Comparison of ENCODE assay signal across 17 mouse cellular contexts in the genomic region with DNA sequence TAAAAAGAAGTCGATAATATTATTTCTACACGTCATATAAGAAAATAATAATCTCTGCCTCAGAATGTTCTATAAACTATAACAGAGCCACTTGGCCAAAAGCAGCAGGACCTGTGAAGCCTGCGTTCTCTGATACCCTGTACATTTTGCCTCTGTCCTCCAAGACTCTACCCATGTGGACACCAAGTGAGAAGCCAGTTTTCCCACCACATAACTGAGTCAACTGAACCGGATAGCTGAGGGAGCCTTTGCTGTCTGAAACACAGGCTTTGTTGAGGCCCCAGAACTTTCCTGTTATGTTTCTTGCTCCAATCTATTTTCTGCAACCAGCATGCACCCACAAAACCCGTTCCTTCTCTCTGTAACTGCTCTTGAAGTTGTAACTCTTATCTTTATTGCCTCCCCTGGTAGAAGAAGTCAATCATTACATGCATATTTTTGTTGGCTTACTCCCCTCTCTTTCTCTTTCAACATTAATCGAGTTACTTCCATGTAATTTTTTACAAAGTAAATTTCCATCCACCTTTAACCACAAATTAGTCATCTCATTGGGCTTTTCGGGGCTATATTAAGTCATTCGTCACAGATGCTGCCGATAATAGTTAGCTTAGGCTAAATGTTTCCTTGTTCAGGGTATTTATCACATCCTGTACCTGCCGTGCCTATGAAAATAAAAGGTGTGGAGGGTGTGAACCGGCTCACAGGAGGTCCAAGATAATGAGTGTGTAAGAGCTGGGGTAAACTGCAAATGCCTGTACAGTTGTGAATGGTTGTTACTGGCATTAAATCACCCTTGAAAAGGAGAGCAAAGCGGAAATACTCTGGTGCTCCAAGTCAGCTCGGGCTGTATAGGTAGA. TPM values are rescaled to one million over a fixed set of nuclear protein-coding genes. Genes with fewer than 3 reads are reported as not detected.
DNase-seq lines count a peak whose midpoint lies in the region; ATAC-seq and TF ChIP-seq lines count a peak whose summit lies in the region.
"Had no signal": no experiment of that assay in that cellular context is flagged by ENCODE, and none has a peak within 500 bp of the region (broad histone marks: within the 10 kb centered on the region; RNA-seq: fewer than 3 reads in every experiment).

No protein-coding gene starts in this region.

- H3K36me3 ChIP-seq in limb, embryonic 11.5 days (ENCODE audit: control insufficient read depth, insufficient read depth, low read length) = no peaks in the 10 kb centered on the region
- no peaks in the 10 kb centered on the region for H3K36me3 ChIP-seq in limb, embryonic 10.5 days
- no peaks in the 10 kb centered on the region for H3K36me3 ChIP-seq in intestine, embryonic 16.5 days (ENCODE audit: control insufficient read depth, insufficient read depth, low read length)
- H3K36me3 ChIP-seq in stomach, postnatal 0 days (ENCODE audit: control insufficient read depth, insufficient read depth, low read length) = no peaks in the 10 kb centered on the region
- H3K36me3 ChIP-seq in forebrain, embryonic 14.5 days (ENCODE audit: control insufficient read depth, insufficient read depth, low read length) = no peaks in the 10 kb centered on the region
- H3K36me3 ChIP-seq in midbrain, embryonic 15.5 days (replicated peaks) = no peaks in the 10 kb centered on the region
- H3K36me3 ChIP-seq: embryonic facial prominence, embryonic 12.5 days; forebrain, embryonic 10.5 days; heart, embryonic 10.5 days; hindbrain, embryonic 10.5 days had no signal

- H3K27ac ChIP-seq in limb, embryonic 11.5 days (replicated peaks; ENCODE audit: low read depth, low read length) = no peak overlapping the region
- H3K27ac ChIP-seq in limb, embryonic 10.5 days = no peak overlapping the region
- H3K27ac ChIP-seq in intestine, embryonic 16.5 days (ENCODE audit: low read length) = peak overlapping the region; percentile 78
- peak overlapping the region; percentile 87 for H3K27ac ChIP-seq in stomach, postnatal 0 days (replicated peaks)
- no peak overlapping the region for H3K27ac ChIP-seq in forebrain, embryonic 14.5 days (ENCODE audit: low read depth, low read length)
- H3K27ac ChIP-seq in midbrain, embryonic 15.5 days = no peak overlapping the region
- H3K27ac ChIP-seq: embryonic facial prominence, embryonic 12.5 days; forebrain, embryonic 10.5 days; heart, embryonic 10.5 days; hindbrain, embryonic 10.5 days had no signal

- H3K9ac ChIP-seq in limb, embryonic 11.5 days (ENCODE audit: low read length) = no peak overlapping the region
- no peak overlapping the region for H3K9ac ChIP-seq in intestine, embryonic 16.5 days (ENCODE audit: low read depth, low read length)
- H3K9ac ChIP-seq in stomach, postnatal 0 days (ENCODE audit: low read length) = no peak overlapping the region
- no peak overlapping the region for H3K9ac ChIP-seq in forebrain, embryonic 14.5 days (ENCODE audit: low read length)
- H3K9ac ChIP-seq in midbrain, embryonic 15.5 days = no peak overlapping the region
- H3K9ac ChIP-seq: embryonic facial prominence, embryonic 12.5 days; lung, embryonic 14.5 days had no signal

- no peaks in the 10 kb centered on the region for H3K27me3 ChIP-seq in limb, embryonic 11.5 days (ENCODE audit: control insufficient read depth, insufficient read depth, low read length)
- no peaks in the 10 kb centered on the region for H3K27me3 ChIP-seq in limb, embryonic 10.5 days (ENCODE audit: low read depth, poor library complexity, severe bottlenecking)
- H3K27me3 ChIP-seq in intestine, embryonic 16.5 days (replicated peaks; ENCODE audit: control insufficient read depth, insufficient read depth, low read length) = no peaks in the 10 kb centered on the region
- no peaks in the 10 kb centered on the region for H3K27me3 ChIP-seq in stomach, postnatal 0 days (ENCODE audit: control insufficient read depth, insufficient read depth, low read length)
- no peaks in the 10 kb centered on the region for H3K27me3 ChIP-seq in forebrain, embryonic 14.5 days (replicated peaks; ENCODE audit: control insufficient read depth, insufficient read depth, low read length)
- no peaks in the 10 kb centered on the region for H3K27me3 ChIP-seq in midbrain, embryonic 15.5 days (replicated peaks)
- H3K27me3 ChIP-seq: embryonic facial prominence, embryonic 12.5 days; megakaryocyte, embryonic 14.5 days had no signal

- no peak for TF ChIP-seq CTCF in stomach, postnatal 0 days (IDR thresholded peaks at IDR 0.05; ENCODE audit: low read depth)

- no peak for ATAC-seq in limb, embryonic 11.5 days (ENCODE audit: insufficient number of reproducible peaks, low FRiP score, low TSS enrichment, low read depth)
- ATAC-seq in intestine, embryonic 16.5 days = peak; percentile 95
- ATAC-seq in stomach, postnatal 0 days (ENCODE audit: low FRiP score, low TSS enrichment) = peak; percentile 98
- ATAC-seq in forebrain, embryonic 14.5 days = no peak
- ATAC-seq in midbrain, embryonic 15.5 days (replicated peaks) = no peak

- intact Hi-C loops in left cerebral cortex, postnatal 10 days (cut with DNase I) = no loop called here

- no peak overlapping the region for H3K4me3 ChIP-seq in limb, embryonic 11.5 days (ENCODE audit: low read depth, low read length)
- H3K4me3 ChIP-seq in limb, embryonic 10.5 days = no peak overlapping the region
- peak overlapping the region; percentile 11 for H3K4me3 ChIP-seq in intestine, embryonic 16.5 days (ENCODE audit: low read length)
- no peak overlapping the region for H3K4me3 ChIP-seq in stomach, postnatal 0 days (ENCODE audit: low read depth, low read length)
- H3K4me3 ChIP-seq in forebrain, embryonic 14.5 days (ENCODE audit: low read depth, low read length) = no peak overlapping the region
- no peak overlapping the region for H3K4me3 ChIP-seq in midbrain, embryonic 15.5 days
- H3K4me3 ChIP-seq: embryonic facial prominence, embryonic 12.5 days; forebrain, embryonic 10.5 days; heart, embryonic 10.5 days; hindbrain, embryonic 10.5 days; megakaryocyte, embryonic 14.5 days had no signal

- no peaks in the 10 kb centered on the region for H3K9me3 ChIP-seq in limb, embryonic 11.5 days (ENCODE audit: control insufficient read depth, low read length)
- no peaks in the 10 kb centered on the region for H3K9me3 ChIP-seq in limb, embryonic 10.5 days (replicated peaks)
- H3K9me3 ChIP-seq in intestine, embryonic 16.5 days (ENCODE audit: control insufficient read depth, low read length) = no peaks in the 10 kb centered on the region
- H3K9me3 ChIP-seq in stomach, postnatal 0 days (ENCODE audit: control insufficient read depth, low read length) = no peaks in the 10 kb centered on the region
- no peaks in the 10 kb centered on the region for H3K9me3 ChIP-seq in forebrain, embryonic 14.5 days (replicated peaks; ENCODE audit: control insufficient read depth, low read length)
- no peaks in the 10 kb centered on the region for H3K9me3 ChIP-seq in midbrain, embryonic 15.5 days
- H3K9me3 ChIP-seq: embryonic facial prominence, embryonic 12.5 days; forebrain, embryonic 10.5 days; heart, embryonic 10.5 days; hindbrain, embryonic 10.5 days; megakaryocyte, embryonic 14.5 days had no signal

- H3K4me2 ChIP-seq in limb, embryonic 11.5 days (ENCODE audit: low read depth, severe bottlenecking) = no peak overlapping the region
- H3K4me2 ChIP-seq in intestine, embryonic 16.5 days (ENCODE audit: low read depth, low read length) = peak overlapping the region; percentile 21
- H3K4me2 ChIP-seq in stomach, postnatal 0 days (replicated peaks; ENCODE audit: low read depth) = no peak overlapping the region
- no peak overlapping the region for H3K4me2 ChIP-seq in forebrain, embryonic 14.5 days (ENCODE audit: low read length)
- no peak overlapping the region for H3K4me2 ChIP-seq in midbrain, embryonic 15.5 days
- H3K4me2 ChIP-seq: embryonic facial prominence, embryonic 12.5 days; lung, embryonic 14.5 days had no signal

- TF ChIP-seq EP300 in stomach, postnatal 0 days (optimal IDR thresholded peaks at IDR 0.05) = peak; percentile 91

- DNase-seq in limb, embryonic 11.5 days (ENCODE audit: low spot score) = peak; percentile 22
- no peak for DNase-seq in limb, embryonic 10.5 days (ENCODE audit: low spot score)
- DNase-seq in kidney, postnatal 36 days = peak; percentile 2 to 9
- peak; percentile 54 for DNase-seq in stomach, postnatal 0 days (ENCODE audit: low spot score)
- DNase-seq in left cerebral cortex, postnatal 10 days (ENCODE audit: extremely low spot score in 1 of 2, low spot score in 2 of 2) = no peak
- DNase-seq in forebrain, embryonic 14.5 days (ENCODE audit: low spot score) = no peak
- DNase-seq: cerebellum, adult 9-10 months; gastrocnemius, postnatal 10 days; liver had no signal

- H3K4me1 ChIP-seq in limb, embryonic 11.5 days (ENCODE audit: control insufficient read depth, insufficient read depth, low read length) = 0 out of 2 replicates have a peak, but pooled peaks cover 3% of the 10 kb centered on the region
- H3K4me1 ChIP-seq in limb, embryonic 10.5 days = peaks cover 7% of the 10 kb centered on the region; the same call in 1 of the 2 replicates
- H3K4me1 ChIP-seq in intestine, embryonic 16.5 days (ENCODE audit: control insufficient read depth, insufficient read depth, low read length) = peaks cover 4% of the 10 kb centered on the region
- no peaks in the 10 kb centered on the region for H3K4me1 ChIP-seq in stomach, postnatal 0 days (replicated peaks; ENCODE audit: control insufficient read depth, insufficient read depth)
- H3K4me1 ChIP-seq in forebrain, embryonic 14.5 days (ENCODE audit: control insufficient read depth, insufficient read depth, low read length) = no peaks in the 10 kb centered on the region
- H3K4me1 ChIP-seq in midbrain, embryonic 15.5 days = no peaks in the 10 kb centered on the region
- H3K4me1 ChIP-seq: embryonic facial prominence, embryonic 12.5 days; forebrain, embryonic 10.5 days; heart, embryonic 10.5 days; hindbrain, embryonic 10.5 days had no signal

- 51% methylated on average over 13 of the region's 13 CpGs for WGBS in limb, embryonic 11.5 days
- WGBS in limb, embryonic 10.5 days = 76% methylated on average over 13 of the region's 13 CpGs
- 52% methylated on average over 13 of the region's 13 CpGs for WGBS in intestine, embryonic 16.5 days
- WGBS in stomach, postnatal 0 days = 50% methylated on average over 13 of the region's 13 CpGs
- 84% methylated on average over 13 of the region's 13 CpGs for WGBS in forebrain, embryonic 14.5 days
- 88% methylated on average over 13 of the region's 13 CpGs for WGBS in midbrain, embryonic 15.5 days

RNA-seq across cellular contexts. Expression of a gene that starts 39.4 kb away (rescaled TPM):
- 4.8 and 4.9 TPM in 2 replicates for polyA plus RNA-seq in limb, embryonic 11.5 days (2014; fragmentation: Nextera tagmentation; extraction: Ambion mirVana)
- polyA plus RNA-seq in limb, embryonic 10.5 days (2016; fragmentation: Nextera tagmentation; extraction: Ambion mirVana) = 1.8 and 3.4 TPM in 2 replicates
- polyA plus RNA-seq in intestine, embryonic 16.5 days (2015; fragmentation: Nextera tagmentation; extraction: Ambion mirVana) = 10.2 and 10.3 TPM in 2 replicates
- 8.8 and 10.2 TPM in 2 replicates for polyA plus RNA-seq in stomach, postnatal 0 days (2015; fragmentation: Nextera tagmentation; extraction: Ambion mirVana)
- total RNA-seq in left cerebral cortex, postnatal 10 days (2021) = 10 to 100 TPM; 57.9 to 64.8 TPM
- polyA plus RNA-seq in forebrain, embryonic 14.5 days (2014; fragmentation: Nextera tagmentation; extraction: Ambion mirVana) = 51.3 and 59.6 TPM in 2 replicates
- polyA plus RNA-seq in midbrain, embryonic 15.5 days (2015; fragmentation: Nextera tagmentation; extraction: Ambion mirVana) = 31.5 and 33.2 TPM in 2 replicates

Comparison
In these comparisons a context has a peak if more than half of its experiments do, and no peak if none do; other contexts are left out.
1. DNase-seq: peak in limb, embryonic 11.5 days (single experiment), kidney, postnatal 36 days (2 of 2) and stomach, postnatal 0 days (single experiment); none in limb, embryonic 10.5 days (single experiment), left cerebral cortex, postnatal 10 days (0 of 2) and forebrain, embryonic 14.5 days (single experiment).
2. ATAC-seq: peak in intestine, embryonic 16.5 days (single experiment) and stomach, postnatal 0 days (single experiment); none in limb, embryonic 11.5 days (single experiment), forebrain, embryonic 14.5 days (single experiment) and midbrain, embryonic 15.5 days (single experiment).
3. H3K27ac ChIP-seq: peak in intestine, embryonic 16.5 days (single experiment) and stomach, postnatal 0 days (single experiment); none in limb, embryonic 11.5 days (single experiment), limb, embryonic 10.5 days (single experiment), forebrain, embryonic 14.5 days (single experiment) and midbrain, embryonic 15.5 days (single experiment).